Mouse (Mus musculus) ES-E14 (cell line): ENCODE results near the gene Pax6. TPM values are rescaled to one million over a fixed set of nuclear protein-coding genes. Genes with fewer than 3 reads are reported as not detected.

ENCODE experiments used
- DNase-seq: peaks from one replicate; pipeline ENCODE4 v3.0.0-alpha.2; 2013; ENCODE audit warnings: low read depth, low spot score
- H3K27ac ChIP-seq: 2 replicates; pipeline ENCODE4 v1.5.1; 2012; ENCODE audit warnings: low read depth, mild to moderate bottlenecking, low read length, moderate library complexity, mixed read lengths; ENCODE audit not compliant: poor library complexity, insufficient read depth, severe bottlenecking
- H3K36me3 ChIP-seq: 2 replicates; pipeline ENCODE4 v1.6.1; 2012; ENCODE audit warnings: mild to moderate bottlenecking, low read length, moderate library complexity, mixed read lengths; ENCODE audit not compliant: control insufficient read depth, poor library complexity, insufficient read depth, severe bottlenecking
- H3K4me1 ChIP-seq, 2 experiments: fragments of 150-350 bp in 1 of 2; sonication (generic) in 1 of 2; 2 replicates each; pipeline ENCODE4 v1.6.1; 2012; ENCODE audit warnings: low read length in 2 of 2, mild to moderate bottlenecking in 1 of 2, mixed read lengths in 1 of 2; ENCODE audit not compliant: control insufficient read depth in 2 of 2, insufficient read depth in 2 of 2, poor library complexity in 1 of 2
- H3K4me3 ChIP-seq, 2 experiments: fragments of 150-350 bp in 1 of 2; sonication (generic) in 1 of 2; 2 replicates each; pipeline ENCODE4 v1.5.1; 2012; ENCODE audit warnings: low read length in 2 of 2, low read depth in 1 of 2, mild to moderate bottlenecking in 1 of 2, mixed read lengths in 1 of 2; ENCODE audit not compliant: insufficient read depth in 1 of 2, poor library complexity in 1 of 2, severe bottlenecking in 1 of 2
- H3K9ac ChIP-seq: 2 replicates; pipeline ENCODE4 v1.6.1; 2012; ENCODE audit warnings: low read depth, mild to moderate bottlenecking, low read length, mixed read lengths; ENCODE audit not compliant: poor library complexity, insufficient read depth, severe bottlenecking
- H3K9me3 ChIP-seq: fragments of 150-350 bp; sonication (generic); 2 replicates; pipeline ENCODE4 v1.6.1; 2012; ENCODE audit warnings: low read depth, mild to moderate bottlenecking, low read length; ENCODE audit not compliant: control insufficient read depth, insufficient read depth
- CHD2 ChIP-seq: IDR thresholded peaks from 2 replicates; pipeline ENCODE4 v1.6.1; 2014; ENCODE audit warnings: mild to moderate bottlenecking, low read depth, low read length, inconsistent platforms
- HCFC1 ChIP-seq: IDR thresholded peaks from 2 replicates; pipeline ENCODE4 v1.6.1; 2012; ENCODE audit warnings: low read length, inconsistent platforms, borderline replicate concordance; ENCODE audit not compliant: insufficient read depth
- MAFK ChIP-seq: IDR thresholded peaks from 2 replicates; pipeline ENCODE4 v1.6.1; 2014; ENCODE audit warnings: mild to moderate bottlenecking, low read depth, low read length, inconsistent platforms; ENCODE audit not compliant: insufficient read depth
- ZC3H11A ChIP-seq: IDR thresholded peaks from 2 replicates; pipeline ENCODE4 v1.6.1; 2012; ENCODE audit warnings: low read depth, mild to moderate bottlenecking, inconsistent platforms, low read length, borderline replicate concordance
- ZNF384 ChIP-seq: IDR thresholded peaks from 2 replicates; pipeline ENCODE4 v1.6.1; 2012; ENCODE audit warnings: low read depth, low read length, inconsistent platforms
- in situ Hi-C, 2 experiments: fragments of 600-800 bp; cut with MboI; formaldehyde crosslinking; loops; one replicate each; pipeline ENCODE4 v1.15.1; 2025; ENCODE audit warnings: low sequenced_read_pairs in 2 of 2, inconsistent platforms in 1 of 2; ENCODE audit not compliant: unreplicated experiment in 2 of 2
- total RNA-seq: library from RNA; depleted of rRNA; stranded (reverse); fragments of 300-350 nt; gene quantifications from 2 replicates; pipeline ENCODE4 v1.2.3, GENCODE M21; 2012

The Pax6 gene
- total RNA-seq, 1 experiment: 4.3 TPM

DNA sequence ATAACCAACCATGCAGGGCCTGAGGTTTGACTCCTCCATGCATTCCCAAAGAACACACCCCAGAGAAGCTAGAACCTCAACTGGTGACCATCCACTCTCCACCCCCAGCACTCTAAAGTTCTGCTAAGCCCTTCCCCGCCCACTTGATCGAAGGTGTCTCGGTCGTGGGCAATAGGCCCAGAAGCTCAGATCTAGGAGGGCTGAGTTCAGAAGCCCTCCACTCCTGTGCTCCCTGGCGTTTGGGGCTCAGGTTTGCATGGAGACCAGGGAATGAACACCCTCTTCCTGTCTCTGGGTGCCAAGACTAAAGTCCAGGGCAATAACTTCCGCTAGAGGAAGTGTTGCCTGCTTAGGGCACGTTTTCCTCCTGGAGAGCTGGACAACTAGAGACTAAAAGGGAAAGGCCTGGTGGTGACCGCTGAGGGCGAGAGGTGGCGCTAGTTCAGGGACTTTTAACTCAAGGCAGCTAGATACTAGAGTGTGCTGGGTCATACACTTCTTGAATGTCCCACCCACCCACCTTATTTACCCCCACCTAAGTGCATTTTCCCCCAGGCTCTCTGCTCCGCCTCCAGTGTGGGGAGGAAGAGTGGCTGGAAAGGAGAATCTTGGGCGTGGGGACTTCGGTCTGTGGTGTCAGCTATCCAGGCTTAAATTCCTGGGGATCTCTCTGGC lies 18.8 kb downstream of the Pax6 start:
- no peak overlapping the region for H3K27ac ChIP-seq
- TF ChIP-seq CHD2 (no peak), HCFC1 (no peak), ZNF384 (no peak), ZC3H11A (no peak), MAFK (no peak)
- peak overlapping the region in 1 of 2 experiments; percentile 20; a peak in 2 of 4 replicates for H3K4me3 ChIP-seq
- no peaks in the 10 kb centered on the region for H3K36me3 ChIP-seq
- H3K9ac ChIP-seq: no peak overlapping the region
- in situ Hi-C loops: no loop called here
- H3K9me3 ChIP-seq: no peaks in the 10 kb centered on the region
- DNase-seq: no peak
- H3K4me1 ChIP-seq: peaks cover 7 to 12% of the 10 kb centered on the region in 2 experiments; a peak in 3 of 4 replicates

DNA sequence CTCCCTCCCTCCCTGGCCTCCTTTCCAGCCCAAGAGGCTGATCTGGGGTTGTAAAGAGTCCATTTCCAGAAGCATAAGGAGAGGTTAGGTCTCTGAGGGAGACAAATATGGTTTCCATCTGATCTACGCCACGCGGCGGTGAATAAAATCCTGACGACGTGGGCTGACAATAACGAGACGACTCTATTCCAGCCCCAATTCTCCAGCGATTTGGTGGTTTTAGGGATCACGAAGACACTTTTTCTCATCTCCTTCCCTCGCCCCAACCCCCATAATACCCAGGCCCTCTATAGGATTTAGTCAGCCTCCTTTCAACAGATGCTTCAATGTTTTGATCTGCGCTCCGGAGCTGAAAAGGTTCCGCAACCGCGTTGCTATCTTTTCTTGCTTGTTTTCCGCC lies 19.3 kb downstream of the Pax6 start:
- DNase-seq: no peak
- H3K4me3 ChIP-seq: peak overlapping the region in 1 of 2 experiments; percentile 20; a peak in 2 of 4 replicates
- H3K27ac ChIP-seq: no peak overlapping the region
- no peaks in the 10 kb centered on the region for H3K36me3 ChIP-seq
- peaks cover 10 to 15% of the 10 kb centered on the region in 2 experiments; a peak in 3 of 4 replicates for H3K4me1 ChIP-seq
- in situ Hi-C loops: no loop called here
- H3K9ac ChIP-seq: no peak overlapping the region
- no peaks in the 10 kb centered on the region for H3K9me3 ChIP-seq
- no peak for TF ChIP-seq MAFK
- TF ChIP-seq ZC3H11A: no peak
- no peak for TF ChIP-seq CHD2
- TF ChIP-seq HCFC1: no peak
- no peak for TF ChIP-seq ZNF384

DNA sequence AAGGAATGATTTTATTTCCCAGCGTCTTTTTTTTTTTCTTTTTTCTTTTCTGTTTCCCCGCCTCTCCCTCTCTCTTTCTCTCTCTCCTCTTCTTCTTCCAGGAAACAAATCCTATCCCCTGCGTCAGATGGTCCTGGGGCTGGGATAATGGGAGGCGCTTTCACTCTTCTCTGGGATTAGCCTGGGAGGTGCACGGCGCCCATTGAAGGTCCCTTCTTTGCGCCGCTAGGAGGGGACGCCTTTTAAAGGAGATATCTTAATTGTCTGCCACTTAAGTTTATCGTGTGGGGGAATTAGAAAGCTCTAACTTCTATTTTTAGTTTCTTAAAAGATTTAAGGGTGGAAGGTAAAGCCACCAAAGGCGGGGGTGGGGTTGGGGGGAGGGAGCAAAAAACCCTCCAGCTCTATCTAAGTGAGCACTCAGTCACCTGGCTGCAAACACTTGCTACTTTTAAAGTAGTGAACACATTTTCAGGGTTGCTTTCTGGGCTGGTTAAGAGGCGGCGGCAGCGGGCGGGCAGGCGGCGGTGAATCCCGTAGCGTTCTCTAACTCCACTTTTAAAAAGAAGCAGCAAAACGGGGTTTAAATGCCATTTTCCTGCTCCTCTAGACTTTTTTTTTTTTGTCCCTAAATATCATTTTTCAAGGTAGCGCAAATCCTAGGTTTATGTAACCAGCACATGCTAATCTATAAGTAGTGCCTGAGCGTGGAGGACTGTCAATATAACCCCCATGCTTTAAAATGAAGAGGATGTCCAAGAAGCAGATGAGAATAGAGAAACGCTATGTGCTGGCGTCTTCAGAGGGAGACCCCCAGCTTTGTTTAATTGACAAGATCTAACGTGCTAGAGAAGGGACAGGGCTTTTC lies 20.0 kb downstream of the Pax6 start:
- in situ Hi-C loops: no loop called here
- Histone ChIP-seq H3K27ac (no peak overlapping the region), H3K9ac (no peak overlapping the region), H3K4me1 (peaks cover 10 to 13% of the 10 kb centered on the region in 2 experiments; a peak in 3 of 4 replicates), H3K4me3 (peak overlapping the region in 1 of 2 experiments; percentile 20; a peak in 2 of 4 replicates), H3K9me3 (no peaks in the 10 kb centered on the region), H3K36me3 (no peaks in the 10 kb centered on the region)
- DNase-seq: no peak
- TF ChIP-seq MAFK (no peak), HCFC1 (no peak), CHD2 (no peak), ZC3H11A (no peak), ZNF384 (no peak)

DNA sequence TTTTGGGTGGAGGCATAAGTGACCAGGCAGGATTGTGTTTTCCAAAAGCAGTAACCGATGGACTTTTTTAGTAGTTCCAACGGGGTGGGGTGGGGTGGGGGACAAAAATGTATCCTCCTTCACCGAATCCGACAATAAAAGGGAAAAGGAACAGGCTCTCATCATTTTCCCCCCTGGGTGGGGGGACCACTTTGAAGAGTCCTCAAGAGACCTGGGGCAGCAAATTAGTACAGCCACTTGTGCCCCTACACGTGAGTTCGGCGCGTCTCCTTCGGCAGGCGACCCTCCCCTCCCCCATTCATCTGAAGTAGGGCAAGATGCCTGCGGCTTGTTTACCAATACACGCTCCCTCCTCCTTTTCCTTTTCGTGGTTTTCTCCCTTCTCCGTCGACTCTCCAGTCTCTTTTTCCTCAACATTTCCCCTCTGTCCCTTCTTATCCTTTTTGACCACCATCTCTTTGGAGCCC lies 20.6 kb downstream of the Pax6 start:
- no peak for DNase-seq
- Histone ChIP-seq H3K4me1 (peaks cover 10 to 13% of the 10 kb centered on the region in 2 experiments; a peak in 3 of 4 replicates), H3K9ac (no peak overlapping the region), H3K36me3 (no peaks in the 10 kb centered on the region), H3K4me3 (peak overlapping the region; percentile 20 to 29; a peak in 3 of 4 replicates), H3K9me3 (no peaks in the 10 kb centered on the region), H3K27ac (no peak overlapping the region)
- TF ChIP-seq HCFC1 (no peak), ZC3H11A (no peak), ZNF384 (no peak), CHD2 (no peak), MAFK (no peak)
- in situ Hi-C loops: no loop called here
